Mouse (Mus musculus): ENCODE measurements around the gene Pacsin1. TPM values are rescaled to one million over a fixed set of nuclear protein-coding genes. Genes with fewer than 3 reads are reported as not detected.

The Pacsin1 gene
- polyA plus RNA-seq, 1 experiment = 1.3 TPM

DNA sequence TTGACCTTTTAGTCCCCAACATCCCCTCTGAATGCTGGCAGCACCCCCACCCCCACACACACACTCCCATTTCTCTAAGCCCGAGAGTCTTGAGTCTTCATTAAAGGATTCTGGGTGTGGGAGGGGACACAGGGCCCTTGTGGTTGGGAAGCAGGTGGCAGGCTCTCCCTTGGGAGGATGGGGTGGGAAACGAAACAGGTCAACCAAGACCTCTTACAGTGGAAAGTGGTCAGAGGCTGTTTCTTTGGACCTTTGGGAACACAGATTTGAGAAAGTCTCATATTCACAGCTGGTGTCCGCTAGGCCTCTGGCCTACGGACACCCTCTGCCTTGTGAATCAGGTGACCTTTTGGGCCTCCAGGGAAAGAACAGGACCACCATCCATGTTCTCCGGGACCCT, 54.3 kb downstream of the Pacsin1 start:
- H3K4me1 ChIP-seq (ENCODE audit: control insufficient read depth, insufficient read depth, low read length) = no peaks in the 10 kb centered on the region
- H3K36me3 ChIP-seq (ENCODE audit: control insufficient read depth, insufficient read depth, low read length) = no peaks in the 10 kb centered on the region
- DNase-seq = no peak
- no peaks in the 10 kb centered on the region for H3K27me3 ChIP-seq (replicated peaks; ENCODE audit: control insufficient read depth, insufficient read depth, low read length)
- no peak overlapping the region for H3K27ac ChIP-seq (ENCODE audit: insufficient read depth, low read depth, low read length)
- H3K4me3 ChIP-seq (ENCODE audit: insufficient read depth, low read depth, low read length) = no peak overlapping the region
- no peak for TF ChIP-seq POLR2A (IDR thresholded peaks at IDR 0.05; ENCODE audit: low read depth, low read length)
- no peak for TF ChIP-seq CTCF (conservative IDR thresholded peaks at IDR 0.05; ENCODE audit: insufficient read depth, insufficient read length, low read depth, low read length)
- 84% methylated on average over 5 of the region's 5 CpGs for WGBS

DNA sequence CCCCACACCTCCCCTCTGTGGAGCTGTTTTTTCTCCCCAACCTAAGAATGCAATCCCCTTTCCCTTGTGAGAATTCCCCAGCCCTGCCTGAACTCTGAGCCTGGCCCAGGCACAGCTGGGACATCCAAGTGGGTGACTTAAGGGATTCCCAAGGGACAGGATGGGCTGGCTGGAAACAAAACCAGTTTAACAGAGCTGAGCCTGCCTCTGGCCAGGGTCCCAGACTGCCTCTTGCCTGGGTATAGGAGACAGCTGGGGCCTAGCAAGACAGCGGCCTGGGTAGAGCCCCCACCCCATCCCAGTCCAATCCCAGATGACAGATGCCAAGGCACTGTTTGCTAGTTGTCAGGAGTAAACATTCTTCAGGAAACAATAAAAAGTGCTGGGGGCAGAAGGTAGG, 57.5 kb downstream of the Pacsin1 start:
- Histone ChIP-seq H3K4me1 (ENCODE audit: control insufficient read depth, insufficient read depth, low read length) (no peaks in the 10 kb centered on the region), H3K36me3 (ENCODE audit: control insufficient read depth, insufficient read depth, low read length) (no peaks in the 10 kb centered on the region), H3K27me3 (replicated peaks; ENCODE audit: control insufficient read depth, insufficient read depth, low read length) (no peaks in the 10 kb centered on the region), H3K27ac (ENCODE audit: insufficient read depth, low read depth, low read length) (no peak overlapping the region), H3K4me3 (ENCODE audit: insufficient read depth, low read depth, low read length) (no peak overlapping the region)
- TF ChIP-seq POLR2A (IDR thresholded peaks at IDR 0.05; ENCODE audit: low read depth, low read length) = no peak
- TF ChIP-seq CTCF (conservative IDR thresholded peaks at IDR 0.05; ENCODE audit: insufficient read depth, insufficient read length, low read depth, low read length) = no peak
- WGBS = 82% methylated on average over 1 of the region's 1 CpGs
- peak; percentile 27 for DNase-seq

- Histone ChIP-seq H3K4me1 (ENCODE audit: control insufficient read depth, insufficient read depth, low read length) (no peaks in the 10 kb centered on the region), H3K4me3 (ENCODE audit: insufficient read depth, low read depth, low read length) (peak overlapping the region; percentile 32), H3K36me3 (ENCODE audit: control insufficient read depth, insufficient read depth, low read length) (no peaks in the 10 kb centered on the region), H3K27me3 (replicated peaks; ENCODE audit: control insufficient read depth, insufficient read depth, low read length) (no peaks in the 10 kb centered on the region), H3K27ac (ENCODE audit: insufficient read depth, low read depth, low read length) (no peak overlapping the region)
- TF ChIP-seq CTCF (conservative IDR thresholded peaks at IDR 0.05; ENCODE audit: insufficient read depth, insufficient read length, low read depth, low read length) (no peak), POLR2A (IDR thresholded peaks at IDR 0.05; ENCODE audit: low read depth, low read length) (no peak)
- DNase-seq = peak; percentile 64
- 6% methylated on average over 16 of the region's 16 CpGs for WGBS
These were observed 61.5 kb downstream of the Pacsin1 start for GRCm38 (mm10) chr17:27716804-27717203.

DNA sequence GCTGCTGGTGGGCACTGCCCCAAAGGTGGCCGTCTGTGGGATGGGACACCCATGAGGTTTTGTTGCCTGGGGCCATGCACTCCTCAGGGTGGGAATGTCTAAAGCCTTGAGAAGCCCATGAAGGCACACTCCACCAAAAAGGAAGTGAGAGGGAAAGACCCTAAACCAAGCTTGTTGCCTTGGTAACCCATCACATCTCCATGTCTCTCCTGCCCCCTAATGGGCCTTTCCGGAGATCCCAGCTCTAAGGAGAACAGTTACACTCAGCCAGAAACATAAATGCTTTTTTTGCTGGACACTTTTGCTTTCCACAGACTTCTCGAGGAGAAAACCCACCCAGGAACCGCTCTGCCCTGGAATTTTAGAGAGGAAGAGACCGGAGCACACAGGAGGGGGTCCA, 62.9 kb downstream of the Pacsin1 start:
- H3K27ac ChIP-seq (ENCODE audit: insufficient read depth, low read depth, low read length) = no peak overlapping the region
- no peak for TF ChIP-seq POLR2A (IDR thresholded peaks at IDR 0.05; ENCODE audit: low read depth, low read length)
- no peak for TF ChIP-seq CTCF (conservative IDR thresholded peaks at IDR 0.05; ENCODE audit: insufficient read depth, insufficient read length, low read depth, low read length)
- DNase-seq = no peak
- 66% methylated on average over 5 of the region's 5 CpGs for WGBS
- no peaks in the 10 kb centered on the region for H3K4me1 ChIP-seq (ENCODE audit: control insufficient read depth, insufficient read depth, low read length)
- H3K36me3 ChIP-seq (ENCODE audit: control insufficient read depth, insufficient read depth, low read length) = no peaks in the 10 kb centered on the region
- H3K27me3 ChIP-seq (replicated peaks; ENCODE audit: control insufficient read depth, insufficient read depth, low read length) = no peaks in the 10 kb centered on the region
- no peak overlapping the region for H3K4me3 ChIP-seq (ENCODE audit: insufficient read depth, low read depth, low read length)

DNA sequence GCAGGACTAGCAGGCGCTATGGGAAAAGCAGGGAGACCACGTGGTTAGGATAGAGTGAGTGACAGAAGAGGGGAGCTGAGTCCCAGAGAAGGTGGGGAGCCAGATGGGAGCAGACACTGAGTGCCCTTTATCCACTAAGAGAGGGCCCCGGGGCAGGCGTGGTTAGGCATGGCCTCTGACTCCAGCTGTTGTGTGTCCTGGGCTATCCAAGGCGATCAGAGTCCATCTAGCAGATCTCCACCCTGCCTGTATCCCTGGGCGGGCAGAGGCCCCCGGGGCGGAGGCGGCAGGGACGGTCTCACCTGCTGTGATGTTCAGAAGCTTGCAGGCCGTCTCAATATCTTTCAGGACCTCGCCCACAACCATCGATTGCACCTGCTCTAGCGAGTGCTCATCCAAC, 64.4 kb downstream of the Pacsin1 start:
- WGBS = 75% methylated on average over 14 of the region's 14 CpGs
- Histone ChIP-seq H3K27me3 (replicated peaks; ENCODE audit: control insufficient read depth, insufficient read depth, low read length) (no peaks in the 10 kb centered on the region), H3K4me1 (ENCODE audit: control insufficient read depth, insufficient read depth, low read length) (no peaks in the 10 kb centered on the region), H3K4me3 (ENCODE audit: insufficient read depth, low read depth, low read length) (no peak overlapping the region), H3K36me3 (ENCODE audit: control insufficient read depth, insufficient read depth, low read length) (no peaks in the 10 kb centered on the region), H3K27ac (ENCODE audit: insufficient read depth, low read depth, low read length) (no peak overlapping the region)
- no peak for DNase-seq
- no peak for TF ChIP-seq POLR2A (IDR thresholded peaks at IDR 0.05; ENCODE audit: low read depth, low read length)

DNA sequence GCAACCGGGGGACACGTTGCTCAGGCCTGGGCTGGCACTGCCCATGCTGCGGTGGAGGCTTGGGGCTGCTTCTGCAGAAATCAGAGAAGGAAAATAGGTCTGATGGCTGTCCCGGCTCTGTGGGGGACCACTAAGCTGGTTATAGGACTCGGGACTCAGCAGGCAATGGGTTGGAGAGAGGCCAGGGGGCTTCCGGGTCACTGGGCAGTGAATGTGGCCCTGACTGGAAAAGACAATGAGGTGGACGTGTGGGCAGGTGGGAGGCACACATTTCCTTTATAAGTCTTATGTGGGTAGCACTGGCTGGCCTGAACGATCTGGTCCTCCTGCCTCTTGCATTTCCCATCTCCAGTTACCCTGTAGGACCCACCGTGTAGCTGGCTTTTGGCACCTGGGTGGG, 65.0 kb downstream of the Pacsin1 start:
- Histone ChIP-seq H3K36me3 (ENCODE audit: control insufficient read depth, insufficient read depth, low read length) (no peaks in the 10 kb centered on the region), H3K4me1 (ENCODE audit: control insufficient read depth, insufficient read depth, low read length) (no peaks in the 10 kb centered on the region), H3K4me3 (ENCODE audit: insufficient read depth, low read depth, low read length) (no peak overlapping the region), H3K27me3 (replicated peaks; ENCODE audit: control insufficient read depth, insufficient read depth, low read length) (no peaks in the 10 kb centered on the region), H3K27ac (ENCODE audit: insufficient read depth, low read depth, low read length) (no peak overlapping the region)
- no peak for DNase-seq
- no peak for TF ChIP-seq POLR2A (IDR thresholded peaks at IDR 0.05; ENCODE audit: low read depth, low read length)
- no peak for TF ChIP-seq CTCF (conservative IDR thresholded peaks at IDR 0.05; ENCODE audit: insufficient read depth, insufficient read length, low read depth, low read length)
- 60% methylated on average over 9 of the region's 9 CpGs for WGBS

DNA sequence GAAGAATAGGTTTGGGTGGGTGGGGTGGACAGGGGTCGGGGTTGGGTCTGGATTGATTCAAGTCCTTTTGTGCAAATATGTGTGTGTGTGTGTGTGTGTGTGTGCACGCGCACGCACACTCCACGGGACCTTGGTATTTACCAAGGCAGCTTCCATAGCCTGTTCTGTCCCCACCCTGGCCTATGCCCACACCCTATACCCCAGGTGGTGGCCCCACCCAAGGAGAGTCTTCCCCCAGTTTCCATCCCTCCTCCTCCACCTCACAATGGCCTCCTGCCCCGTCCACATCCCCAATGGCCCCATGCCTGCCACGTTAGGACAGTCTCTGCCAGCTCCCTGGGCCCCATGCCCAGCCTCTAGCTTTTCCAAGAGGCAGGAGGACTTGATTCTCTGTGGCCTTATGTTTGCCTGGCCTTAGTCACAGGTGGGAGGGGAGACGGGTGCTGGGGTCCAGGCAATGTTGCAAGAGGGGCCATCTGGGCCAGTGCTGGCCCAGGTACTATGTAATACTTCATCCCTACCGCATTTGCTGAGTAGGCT, 65.9 kb downstream of the Pacsin1 start:
- Histone ChIP-seq H3K4me1 (ENCODE audit: control insufficient read depth, insufficient read depth, low read length) (no peaks in the 10 kb centered on the region), H3K27ac (ENCODE audit: insufficient read depth, low read depth, low read length) (no peak overlapping the region), H3K4me3 (ENCODE audit: insufficient read depth, low read depth, low read length) (no peak overlapping the region), H3K27me3 (replicated peaks; ENCODE audit: control insufficient read depth, insufficient read depth, low read length) (no peaks in the 10 kb centered on the region), H3K36me3 (ENCODE audit: control insufficient read depth, insufficient read depth, low read length) (no peaks in the 10 kb centered on the region)
- DNase-seq = no peak
- 85% methylated on average over 9 of the region's 9 CpGs for WGBS
- TF ChIP-seq CTCF (conservative IDR thresholded peaks at IDR 0.05; ENCODE audit: insufficient read depth, insufficient read length, low read depth, low read length) (no peak), POLR2A (IDR thresholded peaks at IDR 0.05; ENCODE audit: low read depth, low read length) (no peak)

DNA sequence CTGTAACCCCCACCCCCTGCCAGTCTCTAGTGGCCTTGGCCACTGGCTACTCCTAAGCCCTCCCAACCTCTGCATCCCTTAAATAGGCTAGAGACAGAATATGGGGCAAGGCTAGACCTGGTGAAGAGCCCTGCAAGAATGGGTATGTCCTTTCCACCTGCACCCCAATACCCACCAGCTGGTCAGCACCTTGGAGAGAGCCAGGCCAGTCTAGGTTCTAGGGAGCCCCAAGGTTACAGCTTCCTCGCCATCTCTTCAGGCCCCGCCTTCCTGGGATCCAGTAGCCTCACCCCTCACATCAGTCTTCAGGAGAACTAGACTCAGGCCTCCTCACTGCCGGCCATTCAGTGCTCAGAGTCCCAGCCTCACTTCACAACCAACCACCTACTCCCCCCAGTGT, 69.0 kb downstream of the Pacsin1 start:
- Histone ChIP-seq H3K4me3 (ENCODE audit: insufficient read depth, low read depth, low read length) (no peak overlapping the region), H3K27me3 (replicated peaks; ENCODE audit: control insufficient read depth, insufficient read depth, low read length) (no peaks in the 10 kb centered on the region), H3K36me3 (ENCODE audit: control insufficient read depth, insufficient read depth, low read length) (no peaks in the 10 kb centered on the region), H3K4me1 (ENCODE audit: control insufficient read depth, insufficient read depth, low read length) (no peaks in the 10 kb centered on the region), H3K27ac (ENCODE audit: insufficient read depth, low read depth, low read length) (no peak overlapping the region)
- DNase-seq = no peak
- no peak for TF ChIP-seq POLR2A (IDR thresholded peaks at IDR 0.05; ENCODE audit: low read depth, low read length)
- TF ChIP-seq CTCF (conservative IDR thresholded peaks at IDR 0.05; ENCODE audit: insufficient read depth, insufficient read length, low read depth, low read length) = no peak
- 47% methylated on average over 3 of the region's 3 CpGs for WGBS
